Mouse (Mus musculus): ENCODE measurements at regions not wholly inside any gene's neighbourhood (a gene's known extent, or its start where the extent isn't known, plus 50 kb on each side); places are given as distances from the start of the nearest gene placed in this dataset.

DNA sequence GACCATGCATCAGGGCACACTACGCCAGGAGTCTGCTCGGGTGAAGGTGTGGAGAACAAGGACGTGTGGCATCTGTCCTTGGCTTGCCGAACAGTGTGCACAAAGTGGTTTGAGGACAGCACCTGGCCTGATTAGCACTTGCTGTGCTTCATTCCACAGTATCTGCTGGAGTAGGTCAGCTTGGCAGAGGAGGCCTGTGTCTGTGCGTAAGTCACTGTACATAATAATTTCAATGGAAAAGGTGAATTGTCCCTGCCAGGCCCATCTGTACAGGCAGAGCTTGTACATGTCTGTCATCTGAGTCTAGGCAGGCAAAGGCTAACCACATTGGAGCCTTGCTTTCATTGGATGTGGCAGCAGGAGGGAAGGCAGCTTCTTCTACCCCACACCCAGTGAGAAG, 979.5 kb upstream of the Car8 start:
- peak; percentile 23 to 30 for DNase-seq

DNA sequence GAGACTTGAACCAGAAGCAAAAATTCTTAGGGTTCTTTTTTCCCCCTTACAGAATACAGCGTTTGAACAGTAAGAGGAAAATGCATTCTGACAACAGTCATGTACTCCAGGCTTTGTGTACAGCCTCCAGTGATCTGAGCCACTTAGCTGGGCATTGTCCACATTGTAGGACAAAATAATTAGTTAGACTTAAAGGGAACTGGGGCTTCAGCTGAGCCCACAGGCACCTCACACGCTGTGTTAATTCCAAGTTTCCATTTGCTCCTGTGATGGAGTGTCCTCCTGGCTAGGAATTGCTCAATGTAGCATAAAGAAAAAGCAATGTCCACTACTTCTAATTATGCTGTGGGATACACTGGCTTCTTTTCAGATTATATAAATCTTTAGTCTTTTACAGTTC, 969.8 kb upstream of the Car8 start:
- no peak for DNase-seq

DNA sequence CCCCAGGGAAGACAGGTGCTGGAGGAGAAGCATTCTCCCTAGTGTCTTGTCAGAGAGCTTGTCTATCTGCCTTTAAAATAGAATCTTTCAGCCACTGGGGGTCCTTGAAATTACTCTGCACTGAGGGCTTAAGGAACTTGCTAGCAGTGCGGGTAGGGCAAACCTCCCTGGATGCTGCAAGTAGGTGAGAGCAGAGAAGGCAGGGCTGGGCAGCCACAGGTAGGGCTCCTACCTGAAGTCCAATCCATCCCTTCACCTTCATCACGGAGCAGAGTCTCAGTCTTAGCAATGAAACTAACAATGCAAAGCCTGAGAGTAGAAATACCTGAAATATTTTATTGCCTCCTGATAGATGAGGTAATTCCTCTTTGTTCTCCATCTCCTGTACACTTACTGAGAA, 961.2 kb upstream of the Car8 start:
- no peak for DNase-seq

DNA sequence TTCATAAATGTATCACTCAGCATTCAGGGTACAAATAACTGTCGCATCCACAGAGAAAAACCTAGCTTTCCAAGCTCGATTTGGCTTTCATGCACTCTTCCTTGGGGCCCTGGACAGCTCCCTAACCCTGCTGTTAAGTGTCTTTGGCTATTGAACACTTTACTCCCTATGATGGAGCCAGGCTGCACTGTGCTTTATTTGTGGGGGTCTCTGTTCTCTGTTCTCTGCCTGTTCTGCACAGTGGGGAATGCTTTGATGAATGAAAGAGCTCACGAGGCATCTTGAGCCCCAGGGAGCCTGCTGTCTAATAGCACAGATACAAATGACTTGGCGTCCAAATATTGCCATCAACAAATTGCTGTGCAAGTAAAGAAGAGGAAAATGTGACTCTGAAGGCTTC, 957.6 kb upstream of the Car8 start:
- no peak for DNase-seq

DNA sequence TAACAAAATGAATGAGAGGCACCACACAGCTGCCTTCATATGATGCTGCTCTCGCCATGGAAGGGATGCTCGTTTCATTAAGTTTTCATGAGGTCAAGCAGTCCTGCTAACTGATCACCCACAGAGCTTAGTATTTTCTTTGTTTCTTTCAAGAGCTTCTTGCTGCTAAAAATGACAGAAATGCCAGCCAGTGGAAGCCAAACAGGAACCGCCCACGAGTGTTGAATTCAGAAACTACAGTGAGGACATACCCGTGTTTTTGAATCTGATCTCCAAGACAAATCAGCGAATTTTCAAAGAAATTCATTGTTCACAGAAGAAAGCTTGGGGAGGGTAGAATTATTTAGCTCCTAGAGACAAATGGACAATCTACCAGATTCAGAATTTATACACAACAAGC, 954.3 kb upstream of the Car8 start:
- no peak for DNase-seq

DNA sequence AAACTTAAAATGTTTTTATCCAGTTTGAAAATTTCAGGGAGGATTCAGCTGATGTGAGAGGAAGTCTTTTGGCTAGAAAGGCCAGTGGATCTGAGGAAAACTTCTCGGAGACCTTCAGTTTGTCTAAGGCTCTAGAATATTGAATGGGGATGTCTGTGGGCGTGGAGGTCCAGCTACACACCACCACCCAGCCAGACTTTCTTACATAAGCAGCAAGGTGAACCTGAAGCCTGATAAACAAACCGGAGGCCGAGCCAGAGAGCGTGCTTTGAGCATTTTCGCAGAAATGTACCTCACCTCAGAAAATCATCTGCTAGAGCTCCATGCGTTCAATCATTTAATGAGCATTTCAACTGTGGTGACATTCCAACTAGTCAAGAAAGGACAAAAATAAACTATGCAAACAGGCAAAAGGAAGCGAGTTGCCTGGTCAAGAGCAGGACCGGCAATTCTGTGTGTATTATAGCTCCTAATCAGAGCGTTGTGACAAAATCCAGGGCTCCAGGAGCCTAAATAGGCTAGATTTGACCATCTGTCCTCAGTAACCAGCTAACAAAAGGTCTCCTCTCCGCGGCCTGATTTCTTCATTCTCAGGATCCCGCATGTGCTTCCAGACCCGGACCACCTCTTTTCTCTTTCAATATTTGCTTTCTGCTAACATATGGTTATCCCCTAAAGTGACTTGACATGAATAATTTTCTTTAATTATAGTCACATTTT, 946.5 kb upstream of the Car8 start:
- peak; percentile 46 to 48 for DNase-seq

DNA sequence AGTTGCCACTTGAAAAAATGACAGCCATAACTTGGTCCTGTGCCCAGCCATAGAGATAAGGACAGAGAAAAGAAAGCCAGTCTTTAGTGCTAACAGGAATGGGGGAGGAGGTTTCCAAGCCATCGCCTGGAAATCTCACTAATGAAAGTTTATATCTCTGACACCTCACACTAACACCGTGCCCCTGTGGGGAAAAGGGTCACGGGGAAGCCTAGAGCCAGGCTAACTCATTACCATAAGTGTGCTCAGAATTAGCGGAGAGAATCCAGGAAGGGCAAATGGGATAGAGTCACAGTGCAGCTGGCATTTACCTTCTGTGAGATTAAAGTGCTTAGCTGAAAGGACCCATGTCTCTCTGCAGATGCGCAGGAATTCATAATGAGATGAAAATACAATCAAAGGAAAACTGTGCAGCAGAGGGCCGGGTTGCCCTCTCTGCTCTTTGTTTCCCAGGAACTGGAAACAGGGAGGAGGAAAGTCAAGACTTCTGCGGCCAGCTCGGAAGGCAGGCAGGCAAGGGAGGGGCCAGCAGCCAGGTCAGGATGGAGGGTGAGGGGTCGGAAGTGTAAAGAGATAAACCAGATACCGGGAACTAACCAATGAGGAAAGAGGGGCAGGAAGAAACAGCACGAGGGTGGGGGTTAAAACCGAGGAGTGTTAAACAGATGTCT, 945.7 kb upstream of the Car8 start:
- DNase-seq, result peak; percentile 33 to 37

DNA sequence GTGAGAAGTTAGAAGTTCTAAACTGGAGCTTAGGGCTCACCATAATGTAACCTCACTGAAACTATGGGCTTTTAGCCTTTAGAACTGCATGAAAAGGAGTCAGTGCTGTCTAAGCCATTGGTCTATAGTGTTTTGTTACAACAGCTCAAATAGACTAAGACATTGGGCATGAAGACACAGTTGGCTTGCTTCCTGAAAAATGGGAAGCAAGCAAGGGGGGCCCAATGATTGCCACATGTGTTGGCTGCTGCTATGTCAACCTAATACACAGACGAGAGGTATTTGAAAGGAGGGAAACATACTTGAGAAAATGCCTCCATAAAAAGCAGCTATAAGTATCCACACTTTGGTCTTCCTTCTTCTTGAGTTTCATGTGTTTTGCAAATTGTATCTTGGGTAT, 935.5 kb upstream of the Car8 start:
- DNase-seq, result no peak

DNA sequence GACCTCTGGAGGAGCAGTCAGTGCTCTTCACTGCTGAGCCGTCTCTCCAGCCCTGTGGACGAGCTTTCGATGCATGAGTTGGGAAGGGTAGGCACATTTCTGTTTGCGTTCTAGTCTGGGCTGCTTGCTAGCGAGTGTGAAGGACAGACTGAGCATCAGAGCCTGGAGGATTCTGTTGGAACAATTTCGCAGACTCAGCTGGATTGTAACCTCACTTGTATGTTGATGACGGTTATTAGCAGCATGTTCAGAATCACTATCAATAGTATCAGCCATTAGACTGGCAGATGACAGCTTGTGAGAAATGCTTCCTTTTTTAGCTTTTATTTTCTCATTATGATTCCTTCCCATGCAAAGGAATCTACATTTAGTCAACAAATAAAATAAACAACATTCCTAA, 923.5 kb upstream of the Car8 start:
- DNase-seq, result no peak

DNA sequence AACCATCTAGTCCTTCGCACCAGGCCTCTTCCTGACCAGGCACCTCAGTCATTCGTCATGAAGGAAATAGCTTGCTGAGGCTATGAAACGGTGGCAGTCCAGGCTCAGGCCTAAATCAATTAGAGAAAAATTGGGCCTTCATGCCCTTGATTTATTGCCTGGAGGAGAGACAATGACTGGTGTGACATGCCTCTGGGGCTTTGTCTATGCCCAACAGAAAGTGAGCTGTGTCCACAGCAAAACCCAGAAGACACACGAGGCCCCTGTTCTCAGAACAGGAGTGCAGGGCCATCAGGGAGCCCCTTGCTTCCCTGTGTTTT, 922.9 kb upstream of the Car8 start:
- DNase-seq, result no peak

DNA sequence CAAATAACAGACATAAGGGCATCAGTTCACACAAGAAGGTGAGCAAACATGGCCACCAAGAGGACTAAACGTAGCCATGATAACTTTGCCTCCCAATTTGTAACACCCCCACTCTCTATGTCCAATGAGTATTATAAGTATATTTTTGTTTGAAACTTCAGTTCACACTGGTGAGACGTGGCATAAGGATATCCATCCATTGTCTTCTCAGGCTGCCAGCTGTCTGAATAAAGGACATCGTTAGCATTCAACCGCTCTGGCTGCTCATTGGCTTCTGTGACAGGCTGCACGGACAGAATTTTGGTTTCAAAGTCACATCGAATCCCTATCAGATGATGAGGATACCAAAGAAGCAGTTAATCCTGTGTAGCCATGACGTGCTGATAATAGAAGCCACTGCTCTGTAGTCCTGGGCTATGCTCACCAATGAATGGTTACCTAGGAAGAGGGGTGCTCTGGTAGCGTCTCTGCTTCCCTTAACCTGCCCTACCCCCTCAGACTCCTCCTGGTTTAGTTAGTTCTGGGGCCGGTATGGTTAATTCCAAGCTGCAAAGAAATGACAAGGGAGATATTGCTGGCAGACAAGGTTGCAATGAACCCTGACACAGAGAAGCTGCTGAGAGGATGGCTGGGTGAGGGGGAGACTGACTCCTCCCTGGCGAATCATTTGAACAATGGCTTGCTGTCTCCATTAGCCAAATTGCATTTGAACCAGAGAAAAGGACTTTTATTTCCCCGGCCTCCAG, 922.4 kb upstream of the Car8 start:
- DNase-seq, result no peak

DNA sequence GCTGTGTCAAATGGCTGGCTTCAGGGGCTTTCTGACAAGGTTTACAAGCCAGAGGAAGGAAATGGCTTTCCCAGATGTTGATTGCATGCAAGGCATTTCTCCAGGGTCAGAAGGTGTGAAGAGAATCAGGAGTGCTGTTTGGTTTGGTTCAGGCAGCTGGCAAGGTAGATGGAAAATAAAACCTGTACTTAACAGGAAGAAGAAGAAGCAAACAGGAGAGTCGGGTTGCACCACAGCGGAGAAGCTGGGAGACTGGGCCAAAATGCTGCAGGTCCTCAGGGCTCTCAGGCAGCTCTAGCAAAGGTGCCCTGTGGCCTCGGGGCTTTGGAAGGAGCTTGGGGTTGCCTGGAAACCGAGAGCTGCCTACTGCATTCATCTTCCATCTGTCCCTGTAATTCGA, 908.9 kb upstream of the Car8 start:
- DNase-seq, result peak in 1 of 2 experiments; percentile 39

DNA sequence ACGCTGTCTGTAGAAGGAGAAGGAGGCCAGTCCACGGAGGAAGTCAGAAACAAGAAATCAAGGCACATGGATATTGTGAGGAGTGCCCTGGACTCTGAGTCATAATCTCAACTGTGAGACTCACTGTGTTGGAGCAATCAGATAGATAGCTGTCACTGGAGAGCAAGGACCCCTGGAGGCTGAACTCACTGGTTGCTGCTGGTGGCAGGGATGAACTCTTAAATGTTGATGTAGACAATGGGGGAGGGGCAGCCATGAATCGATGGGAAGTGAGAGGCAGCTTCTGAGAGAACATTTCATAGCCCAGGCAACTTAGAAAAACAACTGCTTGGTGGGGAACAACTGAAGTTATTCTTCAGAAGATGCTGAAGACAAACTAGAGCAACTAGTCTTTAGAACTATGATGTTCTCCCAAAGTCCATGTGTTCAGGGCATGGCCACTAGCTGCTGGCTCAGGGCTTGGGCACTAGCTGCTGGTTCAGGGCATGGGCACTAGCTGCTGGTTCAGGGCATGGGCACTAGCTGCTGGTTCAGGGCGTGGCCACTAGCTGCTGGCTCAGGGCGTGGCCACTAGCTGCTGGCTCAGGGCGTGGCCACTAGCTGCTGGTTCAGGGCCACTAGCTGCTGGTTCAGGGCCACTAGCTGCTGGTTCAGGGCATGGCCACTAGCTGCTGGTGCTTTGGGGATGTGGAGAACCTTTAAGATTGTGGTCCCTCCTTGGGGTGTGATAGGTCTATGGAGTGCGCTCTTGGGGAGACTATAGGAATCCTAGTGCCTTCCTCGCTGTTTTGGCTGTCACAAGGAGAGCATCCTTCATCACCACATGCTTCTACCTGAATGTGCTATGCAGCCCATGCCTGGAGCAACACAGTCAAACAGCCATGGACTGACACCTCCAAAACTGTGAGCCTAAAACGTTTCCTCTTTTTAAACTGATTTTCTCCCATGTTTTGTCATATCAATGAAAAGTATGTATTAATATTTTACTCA, 905.7 kb upstream of the Car8 start:
- DNase-seq, result no peak

DNA sequence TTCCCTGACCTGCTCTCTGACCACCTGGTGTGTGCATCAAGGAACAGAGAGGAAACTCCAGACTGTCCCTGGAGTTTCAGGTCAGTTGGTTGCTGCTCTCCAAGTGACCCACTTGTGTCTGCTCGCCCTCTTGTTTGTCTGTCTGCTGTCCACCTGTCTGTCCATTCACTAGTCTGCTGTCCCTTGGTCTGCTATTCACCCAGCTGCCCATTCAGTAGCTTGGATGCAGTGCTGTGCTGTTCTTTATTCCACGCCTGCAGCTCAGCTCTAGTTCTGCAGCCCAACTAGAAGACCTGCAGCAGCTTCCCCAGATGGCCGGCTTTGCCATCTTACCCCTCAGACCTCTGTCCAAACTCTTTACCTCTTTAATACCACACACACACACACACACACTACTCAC, 904.2 kb upstream of the Car8 start:
- DNase-seq, result no peak

DNA sequence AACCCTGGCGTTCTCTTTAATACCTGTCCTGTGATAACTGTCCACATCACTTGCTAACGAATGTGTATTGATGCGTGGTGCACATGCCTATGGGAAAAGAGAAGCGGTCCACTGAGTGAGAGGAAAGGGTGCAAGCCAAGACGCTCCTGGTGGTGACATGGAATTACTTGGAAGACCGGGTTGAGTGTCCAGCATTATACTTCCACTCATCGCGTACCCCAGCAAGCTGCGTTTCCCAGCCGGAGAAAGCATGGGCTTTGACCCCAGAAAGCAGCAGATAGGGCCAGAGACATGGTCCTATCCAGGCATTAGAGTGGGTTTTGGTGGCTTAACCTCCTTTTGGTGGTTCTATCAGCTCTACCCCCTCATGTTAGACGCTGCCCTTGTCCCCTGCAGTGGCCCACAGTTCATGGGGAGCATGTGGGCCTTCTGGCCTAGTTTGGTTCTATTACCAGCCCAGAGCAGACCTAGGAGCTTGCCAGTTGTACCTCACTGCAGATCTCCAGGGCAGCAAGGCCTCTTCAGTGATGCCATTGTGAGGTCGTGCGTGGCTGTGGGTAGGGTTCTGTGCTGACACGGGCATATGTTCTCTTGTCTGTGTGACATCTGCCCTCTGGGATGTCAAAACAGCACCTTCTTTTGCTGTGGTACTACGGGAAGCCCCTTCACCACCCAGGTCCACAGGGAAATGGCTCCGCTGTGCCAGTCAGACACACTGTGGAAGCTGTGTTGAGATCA, 903.3 kb upstream of the Car8 start:
- no peak for DNase-seq

DNA sequence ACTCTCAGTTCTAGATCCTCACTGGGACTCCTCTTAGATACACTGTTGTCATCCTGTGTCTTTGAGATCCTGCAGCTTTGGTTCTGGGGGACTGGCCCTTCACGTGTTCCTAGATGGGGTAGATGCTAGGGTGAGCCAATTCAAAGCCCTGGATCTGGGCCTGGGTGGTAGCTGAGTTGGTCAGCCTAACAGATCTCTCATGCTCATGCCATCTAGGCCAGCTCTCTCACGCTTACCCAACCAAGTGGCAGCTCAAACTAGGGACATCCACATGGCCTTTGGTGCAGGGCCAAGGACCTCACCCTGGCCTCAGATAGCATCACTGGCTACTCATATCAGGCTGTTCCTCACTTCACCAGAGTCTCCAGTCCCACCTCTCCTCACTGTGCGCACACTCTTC, 901.9 kb upstream of the Car8 start:
- peak; percentile 32 to 55 for DNase-seq

DNA sequence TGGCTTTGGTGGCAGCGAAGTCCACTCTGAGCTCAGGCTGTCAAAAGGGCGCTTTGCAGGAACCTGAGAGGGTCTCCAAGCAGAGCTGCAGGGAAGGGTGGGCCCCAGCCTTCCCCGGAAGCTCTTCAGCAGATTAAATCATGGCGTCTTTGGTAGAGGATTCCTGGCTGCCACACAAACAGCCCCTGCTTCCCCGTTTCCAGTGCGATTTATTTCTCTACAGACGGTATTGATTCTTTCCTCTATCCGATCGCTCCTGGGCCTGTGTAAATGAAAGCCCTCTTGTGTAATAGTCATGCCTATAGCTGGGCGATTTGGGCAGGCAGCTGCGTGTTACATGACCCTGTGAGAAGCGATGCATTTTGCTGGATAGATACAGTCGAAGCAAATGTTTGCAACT, 897.8 kb upstream of the Car8 start:
- peak; percentile 42 to 47 for DNase-seq

DNA sequence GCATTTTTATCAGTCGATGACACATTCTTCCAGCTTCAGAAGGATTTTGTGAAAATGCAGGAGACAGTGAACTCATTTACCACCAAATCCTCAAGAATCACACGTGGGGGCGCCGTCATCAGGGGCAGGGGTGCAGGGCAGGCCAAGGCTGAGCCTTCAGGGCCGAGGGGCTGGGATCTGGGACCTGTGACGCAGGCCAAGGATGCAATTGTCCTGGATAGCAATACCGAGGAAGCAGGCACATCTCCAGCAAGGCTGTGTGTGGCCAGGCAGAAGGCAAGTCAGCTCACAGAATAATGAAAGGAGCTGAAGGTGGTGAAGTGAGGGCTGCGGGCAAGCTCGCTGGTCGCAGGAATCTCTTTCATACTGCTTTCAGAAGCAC, 897.3 kb upstream of the Car8 start:
- DNase-seq, result peak; percentile 85 to 87

DNA sequence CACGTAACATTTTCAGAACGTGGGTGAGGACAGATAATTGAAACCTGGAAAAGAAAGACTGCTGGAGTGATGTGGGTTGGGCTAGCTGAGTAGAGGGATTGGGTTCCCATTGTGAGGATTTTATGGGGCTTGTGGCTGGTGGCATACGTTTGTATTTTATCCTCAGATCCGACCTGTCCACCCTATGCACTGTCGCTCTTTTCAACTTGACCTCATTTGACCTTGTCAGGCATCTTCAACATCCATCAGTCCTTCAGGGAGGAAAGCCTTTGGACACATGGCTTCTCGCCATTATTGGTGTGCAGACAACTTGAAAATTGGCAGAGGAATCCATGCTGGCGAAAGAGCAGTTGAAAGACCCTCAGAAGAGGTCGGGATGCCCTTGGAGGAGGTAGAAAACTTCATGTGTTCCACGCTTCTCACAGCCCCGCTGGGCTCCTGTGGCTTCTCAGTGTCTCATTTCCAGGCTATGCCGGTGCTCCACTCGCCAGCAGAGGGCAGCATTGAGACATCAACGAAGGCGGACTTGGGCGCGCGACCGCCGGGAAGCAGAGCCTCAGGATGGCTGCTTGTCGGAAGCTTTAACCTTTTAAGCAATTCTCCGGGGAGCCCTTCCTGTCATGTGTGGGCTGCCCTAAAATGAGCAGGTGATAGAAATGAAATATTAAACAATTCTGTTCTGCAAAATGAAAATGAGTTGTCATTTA, 896.8 kb upstream of the Car8 start:
- DNase-seq, result peak; percentile 99

DNA sequence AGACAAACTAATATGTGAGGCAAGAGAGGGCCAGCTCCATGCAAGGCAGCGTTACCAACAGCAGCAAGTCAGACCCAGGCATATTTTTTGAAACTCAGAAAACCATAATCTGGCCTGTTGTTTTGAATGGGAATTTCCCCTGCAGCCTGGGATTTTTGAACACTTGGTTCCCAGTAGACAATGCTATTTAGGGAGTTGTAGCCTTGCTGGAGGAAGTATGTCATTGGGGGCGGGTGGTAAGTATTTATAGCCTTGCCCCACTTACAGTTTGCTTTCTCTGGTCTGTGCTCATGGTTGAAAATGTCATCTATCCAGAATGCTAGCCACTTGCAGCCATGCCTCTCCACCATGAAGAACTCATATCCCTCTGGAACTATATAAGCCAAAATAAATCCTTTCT, 894.9 kb upstream of the Car8 start:
- DNase-seq, result peak; percentile 42 to 45

DNA sequence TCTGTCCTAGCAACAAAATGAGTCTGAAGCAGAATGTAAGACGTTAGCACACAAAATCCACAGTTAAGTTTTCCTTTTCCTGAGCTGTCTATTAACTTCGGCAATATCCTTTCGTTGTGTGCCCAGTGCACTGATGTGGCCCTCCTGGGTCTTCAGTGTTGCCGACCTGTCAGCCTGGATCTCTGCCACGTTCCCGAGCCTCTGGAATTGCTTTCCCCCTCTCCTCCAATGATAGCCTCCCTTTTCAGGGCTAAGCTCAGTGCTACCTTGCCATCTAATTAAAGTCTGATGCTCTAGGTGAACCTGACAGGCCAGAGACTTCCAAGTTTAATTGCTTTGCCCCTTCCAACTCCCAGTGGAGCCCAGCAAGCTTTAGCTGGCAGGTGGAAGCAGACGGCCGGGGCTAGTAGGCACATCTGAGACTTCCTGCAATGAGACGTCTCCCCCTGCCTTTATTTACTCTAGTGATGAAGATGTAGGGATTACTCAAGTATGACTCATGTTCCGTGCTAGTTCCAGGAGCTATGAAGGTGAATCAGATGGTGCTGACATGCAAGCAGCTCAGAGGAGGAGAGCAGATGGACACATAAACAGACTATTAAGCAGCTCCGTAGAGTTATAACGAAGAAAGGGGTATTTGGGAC, 894.3 kb upstream of the Car8 start:
- peak; percentile 49 to 60 for DNase-seq
